Mouse (Mus musculus): ENCODE data around the gene Hist1h2ai.
A peak's percentile ranks its signal among the peaks of the same experiment; 100 is the strongest.
"Not testable (repeated sequence)": the region's sequence is repeated elsewhere in the genome, so short reads cannot be mapped to it uniquely, and the experiment has no call there.

Hist1h2ai gene

GRCm38 (mm10) chr13:21727948-21728572 is 11.8 kb downstream of the Hist1h2ai start:
- DNase-seq (ENCODE audit: low spot score): no peak

- no peak for DNase-seq (ENCODE audit: low spot score)
These were observed 13.3 kb downstream of the Hist1h2ai start for GRCm38 (mm10) chr13:21729544-21729943.

GRCm38 (mm10) chr13:21733466-21733865 is 17.2 kb downstream of the Hist1h2ai start:
- no peak for DNase-seq (ENCODE audit: low spot score)

GRCm38 (mm10) chr13:21734010-21734905 is 18.0 kb downstream of the Hist1h2ai start:
- peak; percentile 73 for DNase-seq (ENCODE audit: low spot score)

- peak; percentile 87 for DNase-seq (ENCODE audit: low spot score)
These were observed 18.9 kb downstream of the Hist1h2ai start, which contains the start of gene Hist1h4j for GRCm38 (mm10) chr13:21734906-21735767. Gene Hist1h4j (plus strand): TSS chr13:21735064.

GRCm38 (mm10) chr13:21745006-21745405 is 28.8 kb downstream of the Hist1h2ai start:
- DNase-seq (ENCODE audit: low spot score): no peak

GRCm38 (mm10) chr13:21749387-21750158 is 33.4 kb downstream of the Hist1h2ai start:
- no peak for DNase-seq (ENCODE audit: low spot score)

GRCm38 (mm10) chr13:21750159-21751017 is 34.2 kb downstream of the Hist1h2ai start, which contains the start of gene Hist1h4k:
Gene Hist1h4k (minus strand): TSS chr13:21750505.
- peak; percentile 92 for DNase-seq (ENCODE audit: low spot score)

GRCm38 (mm10) chr13:21751417-21751816 is 35.2 kb downstream of the Hist1h2ai start:
- no peak for DNase-seq (ENCODE audit: low spot score)

GRCm38 (mm10) chr13:21751827-21752226 is 35.6 kb downstream of the Hist1h2ai start:
- DNase-seq (ENCODE audit: low spot score): no peak

- no peak for DNase-seq (ENCODE audit: low spot score)
These were observed 36.1 kb downstream of the Hist1h2ai start for GRCm38 (mm10) chr13:21752356-21752755.

GRCm38 (mm10) chr13:21753051-21753523 is 36.9 kb downstream of the Hist1h2ai start:
- no peak for DNase-seq (ENCODE audit: low spot score)

- peak; percentile 55 for DNase-seq (ENCODE audit: low spot score)
These were observed 37.5 kb downstream of the Hist1h2ai start, which contains the start of the genes Hist1h2ak and Hist1h2bn for GRCm38 (mm10) chr13:21753524-21754285. Gene Hist1h2ak (minus strand): TSS chr13:21753827. Gene Hist1h2bn (plus strand): TSS chr13:21754123.

- DNase-seq (ENCODE audit: low spot score): not testable (repeated sequence)
These were observed 38.2 kb downstream of the Hist1h2ai start for GRCm38 (mm10) chr13:21754294-21755001.

GRCm38 (mm10) chr13:21755707-21756106 is 39.5 kb downstream of the Hist1h2ai start:
- no peak for DNase-seq (ENCODE audit: low spot score)

Data from testis, postnatal 10 days (tissue).